Mouse (Mus musculus) liver, postnatal 0 days (tissue): Measurements from ENCODE around the gene Dock4.

Experiments
- CTCF ChIP-seq: sonication (generic); IDR thresholded peaks from 2 replicates; pipeline ENCODE4 v1.5.1; 2016; ENCODE audit warnings: antibody characterized with exemption, low read depth
- EP300 ChIP-seq: IDR thresholded peaks from 2 replicates; pipeline ENCODE4 v1.6.1; 2016; ENCODE audit warnings: antibody characterized with exemption, low read depth, mild to moderate bottlenecking

DNA sequence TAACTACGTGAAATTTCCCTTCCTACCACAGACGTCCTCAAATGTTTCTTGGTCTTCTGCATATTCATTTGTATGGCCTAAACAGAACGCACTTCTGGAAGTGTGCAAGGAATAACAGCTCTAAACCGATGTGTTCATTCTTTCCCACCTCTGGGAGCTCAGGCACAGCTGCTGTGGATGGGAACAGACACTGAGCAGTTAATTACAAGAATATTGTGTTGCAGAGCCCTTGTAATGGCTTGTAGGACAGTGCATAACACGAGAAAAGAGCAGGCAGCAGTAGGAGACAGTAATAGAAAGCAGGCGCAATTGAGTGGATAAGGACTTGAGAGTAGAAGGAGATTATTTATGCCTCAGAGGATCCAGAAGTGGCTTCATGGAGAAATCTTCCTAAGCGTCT, 188.4 kb downstream of the Dock4 start:
- TF ChIP-seq CTCF (no peak), EP300 (no peak)
